Mouse (Mus musculus) T-helper 17 cell (primary cell): Measurements from ENCODE around the gene Nt5c3.

Experiments used
- in situ Hi-C, 2 experiments: fragments of 300-600 bp; cut with MboI, MseI; formaldehyde crosslinking; loops; 1 replicate in 1 of 2; 2 replicates in 1 of 2; pipeline ENCODE4 v1.15.1; 2025; ENCODE audit warnings: high pct_unique_total_duplicates in 2 of 2

Gene Nt5c3

GRCm38 (mm10) chr6:56850315-56850714 lies 73.4 kb downstream of the Nt5c3 start:
- in situ Hi-C loops: no loop called here

DNA sequence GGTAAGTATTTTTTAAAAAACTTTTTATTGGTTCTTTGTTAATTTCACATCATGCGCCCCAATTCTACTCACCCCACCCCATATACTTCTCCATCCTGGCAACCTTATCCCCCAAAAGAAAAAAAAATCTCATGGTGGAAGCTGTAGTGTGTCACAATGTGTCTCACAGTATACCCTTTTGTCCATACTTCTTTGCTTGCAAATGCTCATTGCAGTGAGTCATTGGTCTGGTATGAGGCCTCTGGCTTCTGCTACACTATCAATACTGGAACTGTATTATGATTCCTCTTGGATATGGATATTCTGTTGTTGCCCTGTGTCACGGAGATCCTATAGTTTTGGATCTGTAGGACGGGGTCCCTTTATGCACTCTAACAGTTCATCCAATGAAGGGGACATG lies 74.8 kb downstream of the Nt5c3 start:
- in situ Hi-C loops: no loop called here

- in situ Hi-C loops: no loop called here
Observed at GRCm38 (mm10) chr6:56844365-56844764, 79.4 kb downstream of the Nt5c3 start.

DNA sequence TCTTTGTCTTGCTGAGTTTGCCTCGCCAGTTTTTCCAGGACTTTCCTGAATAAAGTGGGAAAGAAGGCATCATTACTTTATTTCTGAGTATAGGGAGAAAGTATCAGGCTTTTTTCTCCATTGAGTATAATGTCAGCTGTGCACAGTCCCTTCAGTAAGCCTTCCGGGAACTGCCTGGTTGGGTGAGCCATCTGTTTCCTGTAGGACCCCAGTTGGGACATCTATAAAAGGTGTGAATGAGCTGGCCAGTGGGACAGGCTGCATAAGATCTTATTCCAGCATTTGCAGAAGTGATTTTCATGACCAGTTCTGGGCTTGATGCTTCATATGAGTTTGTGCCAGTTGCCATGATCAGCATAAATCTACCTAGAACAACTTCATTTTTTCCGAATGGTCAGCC lies 80.5 kb downstream of the Nt5c3 start:
- in situ Hi-C loops: no loop called here

- in situ Hi-C loops: no loop called here
Observed at GRCm38 (mm10) chr6:56837621-56838020, 86.1 kb downstream of the Nt5c3 start.

GRCm38 (mm10) chr6:56837166-56837565 lies 86.6 kb downstream of the Nt5c3 start:
- in situ Hi-C loops: no loop called here

- in situ Hi-C loops: no loop called here
Observed at GRCm38 (mm10) chr6:56835532-56835931, 88.2 kb downstream of the Nt5c3 start.

- in situ Hi-C loops: no loop called here
Observed at GRCm38 (mm10) chr6:56834769-56835168, 89.0 kb downstream of the Nt5c3 start.

GRCm38 (mm10) chr6:56832830-56833229 lies 90.9 kb downstream of the Nt5c3 start:
- in situ Hi-C loops: no loop called here

DNA sequence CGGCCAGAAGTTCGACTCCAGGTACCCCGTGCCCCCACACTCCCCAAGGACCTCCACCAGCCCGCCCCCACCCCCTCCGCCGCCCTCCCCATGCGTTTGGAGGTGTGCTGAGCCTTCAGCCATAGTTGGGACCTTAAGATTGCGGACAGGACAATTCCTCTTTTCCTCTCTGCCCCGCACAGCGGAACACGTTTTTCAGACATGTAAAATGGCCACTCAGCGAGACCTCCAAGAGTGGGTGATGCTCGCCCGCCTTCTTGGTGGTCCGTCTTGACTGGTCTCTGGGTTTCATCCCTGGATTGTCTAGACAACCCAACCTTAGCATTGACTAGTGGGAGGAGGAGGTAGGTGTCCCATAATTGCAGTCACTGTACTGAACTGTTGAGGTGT lies 91.3 kb downstream of the Nt5c3 start:
- in situ Hi-C loops: no loop called here
